ENCODE assay signal across 24 mouse cellular contexts in the genomic region with DNA sequence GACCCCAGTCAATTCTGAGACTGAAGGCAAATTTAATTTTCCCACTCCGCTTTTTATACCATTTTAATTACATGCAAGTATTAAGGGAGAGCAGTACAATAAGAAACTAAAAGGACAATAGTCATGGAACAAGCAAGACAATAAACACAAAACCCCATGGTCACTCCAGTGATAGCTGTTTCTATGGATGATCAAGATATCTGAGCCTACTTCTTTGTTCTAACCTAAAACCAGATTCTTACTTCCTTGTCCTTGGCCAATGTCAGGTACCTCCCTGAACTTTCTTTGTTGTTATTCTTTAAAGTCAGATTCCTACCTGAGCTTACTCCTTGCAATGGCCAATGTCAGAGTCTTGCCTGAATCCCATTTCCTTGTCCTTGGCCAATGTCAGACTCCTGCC.
DNase-seq lines count a peak whose midpoint lies in the region; ATAC-seq lines count a peak whose summit lies in the region.
"Had no signal": no experiment of that assay in that cellular context is flagged by ENCODE, and none has a peak within 500 bp of the region (broad histone marks: within the 10 kb centered on the region; RNA-seq: fewer than 3 reads in every experiment).

No protein-coding gene starts in this region.

- no peaks in the 10 kb centered on the region for H3K27me3 ChIP-seq in liver, embryonic 11.5 days (replicated peaks; ENCODE audit: control insufficient read depth, insufficient read depth, low read length)
- H3K27me3 ChIP-seq: CH12.LX, Patski had no signal

- no peaks in the 10 kb centered on the region for H3K9me3 ChIP-seq in liver, embryonic 11.5 days (ENCODE audit: control insufficient read depth, low read length)
- H3K9me3 ChIP-seq: G1E had no signal

- H3K36me3 ChIP-seq in liver, embryonic 11.5 days (ENCODE audit: control insufficient read depth, insufficient read depth, low read length), result no peaks in the 10 kb centered on the region
- H3K36me3 ChIP-seq: G1E had no signal

- H3K9ac ChIP-seq in liver, embryonic 11.5 days (ENCODE audit: low read depth, low read length), result no peak overlapping the region

- no peaks in the 10 kb centered on the region for H3K4me1 ChIP-seq in liver, embryonic 11.5 days (replicated peaks; ENCODE audit: control insufficient read depth, insufficient read depth, low read length)

- H3K4me3 ChIP-seq in liver, embryonic 11.5 days (ENCODE audit: low read depth, low read length), result no peak overlapping the region

- DNase-seq in ES-CJ7 (ENCODE audit: low read depth, low spot score) (peak; percentile 44), R1 (ENCODE audit: low read depth, low spot score) (peak; percentile 57), ZHBTc4 (ENCODE audit: low read depth, low spot score) (peak; percentile 61)
- no peak for DNase-seq in urinary bladder, adult 18-20 months (ENCODE audit: low spot score in 2 of 2)
- DNase-seq in liver, embryonic 11.5 days (ENCODE audit: low spot score), result no peak
- DNase-seq: adrenal gland, adult 2 months; adrenal gland, adult 8-10 months; adrenal gland, postnatal 10 days; adrenal gland, postnatal 14 days; adrenal gland, postnatal 25 days; adrenal gland, postnatal 36 days; B cell, adult 2 months; cerebellum, adult 11 months; cerebellum, adult 11-12 months; cerebellum, adult 18-20 months; cerebellum, adult 2 months; cerebellum, adult 8-10 months; cerebellum, adult 9-10 months had no signal

- WGBS in liver, embryonic 11.5 days, result 69% methylated on average over 1 of the region's 1 CpGs

- H3K27ac ChIP-seq in liver, embryonic 11.5 days (ENCODE audit: low read depth, low read length), result no peak overlapping the region

- H3K4me2 ChIP-seq in liver, embryonic 11.5 days, result no peak overlapping the region

- no peak for ATAC-seq in liver, embryonic 11.5 days (replicated peaks; ENCODE audit: low FRiP score)
- no peak for ATAC-seq in granulocyte monocyte progenitor cell, adult 5-6 weeks (replicated peaks; ENCODE audit: poor library complexity, severe bottlenecking)
- ATAC-seq: activated CD4-positive, CD25-positive, alpha-beta regulatory T cell, adult 4 months; CD4-positive, CD25-positive, alpha-beta regulatory T cell, adult 4 months; Patski had no signal

Comparison
In these comparisons a context has a peak if more than half of its experiments do, and no peak if none do; other contexts are left out.
1. DNase-seq: peak in ES-CJ7 (single experiment), R1 (single experiment) and ZHBTc4 (single experiment); none in urinary bladder, adult 18-20 months (0 of 2) and liver, embryonic 11.5 days (single experiment).